In the genomic region with DNA sequence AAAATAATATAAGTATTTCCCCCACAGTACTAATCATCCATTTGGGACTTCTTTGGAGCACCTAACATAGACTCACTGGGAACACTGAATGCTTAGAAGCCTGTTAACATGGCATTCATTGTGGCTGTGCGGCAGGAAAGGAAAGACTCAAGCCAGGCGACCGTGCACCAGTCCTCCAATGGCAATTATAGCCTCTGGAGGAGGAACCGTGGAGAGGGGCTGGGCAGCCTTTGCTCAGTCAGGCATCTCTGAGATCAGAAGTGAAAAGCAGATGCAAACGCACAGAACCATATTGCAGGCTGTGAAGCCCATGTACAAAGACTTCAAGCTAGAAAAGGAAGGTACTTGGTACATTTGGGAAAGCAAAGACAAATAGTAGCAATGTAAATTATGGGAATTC, we compare ENCODE assay signal across 21 mouse cellular contexts. TPM values are rescaled to one million over a fixed set of nuclear protein-coding genes. Genes with fewer than 3 reads are reported as not detected.
DNase-seq lines count a peak whose midpoint lies in the region; ATAC-seq and TF ChIP-seq lines count a peak whose summit lies in the region.
"Had no signal": no experiment of that assay in that cellular context is flagged by ENCODE, and none has a peak within 500 bp of the region (broad histone marks: within the 10 kb centered on the region; RNA-seq: fewer than 3 reads in every experiment).

No protein-coding gene starts in this region.

- TF ChIP-seq CTCF in layer of hippocampus, adult 2 months (conservative IDR thresholded peaks at IDR 0.05) = no peak

- peak; percentile 65 for DNase-seq in forebrain, embryonic 11.5 days (ENCODE audit: low spot score)
- no peak for DNase-seq in forebrain, embryonic 10.5 days (ENCODE audit: extremely low spot score, low spot score)
- DNase-seq in layer of hippocampus, adult 2 months (ENCODE audit: low spot score in 2 of 2) = no peak
- DNase-seq in layer of hippocampus, adult 9-10 months (ENCODE audit: low spot score) = no peak
- peak; percentile 77 for DNase-seq in forebrain, embryonic 14.5 days (ENCODE audit: low spot score)
- DNase-seq in retina, postnatal 1 day = peak; percentile 73
- no peak for DNase-seq in testis, postnatal 14 days (ENCODE audit: low spot score)
- DNase-seq in urinary bladder, postnatal 10 days (ENCODE audit: low spot score) = no peak
- DNase-seq: adrenal gland, postnatal 36 days; cerebellum, postnatal 25 days; gastrocnemius, postnatal 25 days; heart, postnatal 14 days; right cerebral cortex, postnatal 4 days; thymus, adult 2 months had no signal

- H3K4me2 ChIP-seq in forebrain, embryonic 11.5 days (ENCODE audit: low read depth, low read length, severe bottlenecking) = no peak overlapping the region
- H3K4me2 ChIP-seq in forebrain, embryonic 14.5 days (ENCODE audit: low read length) = no peak overlapping the region
- H3K4me2 ChIP-seq: embryonic facial prominence, embryonic 13.5 days; limb, embryonic 12.5 days had no signal

- no peaks in the 10 kb centered on the region for H3K9me3 ChIP-seq in forebrain, embryonic 11.5 days (ENCODE audit: control insufficient read depth, low read length)
- H3K9me3 ChIP-seq in forebrain, embryonic 10.5 days = no peaks in the 10 kb centered on the region
- no peaks in the 10 kb centered on the region for H3K9me3 ChIP-seq in forebrain, embryonic 14.5 days (replicated peaks; ENCODE audit: control insufficient read depth, low read length)
- H3K9me3 ChIP-seq: embryonic facial prominence, embryonic 13.5 days; heart, embryonic 10.5 days; limb, embryonic 12.5 days had no signal

- H3K27me3 ChIP-seq in forebrain, embryonic 11.5 days (ENCODE audit: control insufficient read depth, insufficient read depth, low read length) = no peaks in the 10 kb centered on the region
- H3K27me3 ChIP-seq in forebrain, embryonic 10.5 days (ENCODE audit: poor library complexity, severe bottlenecking) = no peaks in the 10 kb centered on the region
- no peaks in the 10 kb centered on the region for H3K27me3 ChIP-seq in forebrain, embryonic 14.5 days (replicated peaks; ENCODE audit: control insufficient read depth, insufficient read depth, low read length)
- H3K27me3 ChIP-seq: embryonic facial prominence, embryonic 13.5 days; limb, embryonic 12.5 days had no signal

- no peaks in the 10 kb centered on the region for H3K36me3 ChIP-seq in forebrain, embryonic 11.5 days (ENCODE audit: control insufficient read depth, insufficient read depth, low read length)
- H3K36me3 ChIP-seq in forebrain, embryonic 10.5 days (replicated peaks) = 0 out of 2 replicates have a peak, but pooled peaks cover 3% of the 10 kb centered on the region
- no peaks in the 10 kb centered on the region for H3K36me3 ChIP-seq in forebrain, embryonic 14.5 days (ENCODE audit: control insufficient read depth, insufficient read depth, low read length)
- H3K36me3 ChIP-seq: embryonic facial prominence, embryonic 13.5 days; heart, embryonic 10.5 days; limb, embryonic 12.5 days had no signal

- H3K27ac ChIP-seq in forebrain, embryonic 11.5 days (ENCODE audit: low read depth, low read length) = no peak overlapping the region; the same call in 1 of the 2 replicates
- no peak overlapping the region for H3K27ac ChIP-seq in forebrain, embryonic 10.5 days
- H3K27ac ChIP-seq in layer of hippocampus, adult 2 months = 0 out of 2 replicates have a peak overlapping the region, but pooled peaks have one; percentile 11
- no peak overlapping the region for H3K27ac ChIP-seq in forebrain, embryonic 14.5 days (ENCODE audit: low read depth, low read length)
- H3K27ac ChIP-seq: embryonic facial prominence, embryonic 13.5 days; heart, embryonic 10.5 days; limb, embryonic 12.5 days; liver, embryonic 14.5 days had no signal

- 14% methylated on average over 5 of the region's 5 CpGs for WGBS in forebrain, embryonic 11.5 days
- 29% methylated on average over 5 of the region's 5 CpGs for WGBS in forebrain, embryonic 10.5 days
- under 1% methylated on average over 5 of the region's 5 CpGs for WGBS in forebrain, embryonic 14.5 days

- ATAC-seq in forebrain, embryonic 11.5 days (replicated peaks; ENCODE audit: low FRiP score) = 0 out of 2 replicates have a peak, but pooled peaks have one; percentile 30
- peak; percentile 78 for ATAC-seq in forebrain, embryonic 14.5 days
- ATAC-seq: activated CD4-positive, CD25-positive, alpha-beta regulatory T cell, adult 4 months; intestine, embryonic 16.5 days; lung, postnatal 0 days had no signal

- H3K4me1 ChIP-seq in forebrain, embryonic 11.5 days (replicated peaks; ENCODE audit: control insufficient read depth, insufficient read depth, low read length) = no peaks in the 10 kb centered on the region
- peaks cover 17% of the 10 kb centered on the region for H3K4me1 ChIP-seq in forebrain, embryonic 10.5 days
- H3K4me1 ChIP-seq in forebrain, embryonic 14.5 days (ENCODE audit: control insufficient read depth, insufficient read depth, low read length) = peaks cover 15% of the 10 kb centered on the region

- H3K4me3 ChIP-seq in forebrain, embryonic 11.5 days (ENCODE audit: low read depth, low read length) = no peak overlapping the region
- no peak overlapping the region for H3K4me3 ChIP-seq in forebrain, embryonic 10.5 days
- no peak overlapping the region for H3K4me3 ChIP-seq in layer of hippocampus, adult 2 months
- H3K4me3 ChIP-seq in forebrain, embryonic 14.5 days (ENCODE audit: low read depth, low read length) = no peak overlapping the region
- H3K4me3 ChIP-seq: embryonic facial prominence, embryonic 13.5 days; heart, embryonic 10.5 days; limb, embryonic 12.5 days had no signal

- H3K9ac ChIP-seq in forebrain, embryonic 11.5 days (ENCODE audit: low read length) = no peak overlapping the region
- H3K9ac ChIP-seq in forebrain, embryonic 14.5 days (ENCODE audit: low read length) = no peak overlapping the region
- H3K9ac ChIP-seq: embryonic facial prominence, embryonic 13.5 days; limb, embryonic 12.5 days; liver, embryonic 14.5 days had no signal

RNA-seq across cellular contexts. Expression of gene Ubl3, which starts 20.4 kb away (rescaled TPM):
- 83.7 and 84.2 TPM in 2 replicates for polyA plus RNA-seq in forebrain, embryonic 11.5 days (2014; fragmentation: Nextera tagmentation; extraction: Ambion mirVana)
- 43.8 and 44.3 TPM in 2 replicates for polyA plus RNA-seq in forebrain, embryonic 10.5 days (2016; fragmentation: Nextera tagmentation; extraction: Ambion mirVana)
- total RNA-seq in layer of hippocampus, adult 2 months (2021) = 100 to 1,000 TPM; 221 to 227 TPM
- 76.2 and 88.9 TPM in 2 replicates for polyA plus RNA-seq in forebrain, embryonic 14.5 days (2014; fragmentation: Nextera tagmentation; extraction: Ambion mirVana)

Comparison
In these comparisons a context has a peak if more than half of its experiments do, and no peak if none do; other contexts are left out.
1. DNase-seq: peak in forebrain, embryonic 11.5 days (single experiment), forebrain, embryonic 14.5 days (single experiment) and retina, postnatal 1 day (single experiment); none in forebrain, embryonic 10.5 days (single experiment), layer of hippocampus, adult 2 months (0 of 2), layer of hippocampus, adult 9-10 months (single experiment), testis, postnatal 14 days (single experiment) and urinary bladder, postnatal 10 days (single experiment).